Mouse (Mus musculus): Measurements from ENCODE around the gene Gramd1b.

DNA sequence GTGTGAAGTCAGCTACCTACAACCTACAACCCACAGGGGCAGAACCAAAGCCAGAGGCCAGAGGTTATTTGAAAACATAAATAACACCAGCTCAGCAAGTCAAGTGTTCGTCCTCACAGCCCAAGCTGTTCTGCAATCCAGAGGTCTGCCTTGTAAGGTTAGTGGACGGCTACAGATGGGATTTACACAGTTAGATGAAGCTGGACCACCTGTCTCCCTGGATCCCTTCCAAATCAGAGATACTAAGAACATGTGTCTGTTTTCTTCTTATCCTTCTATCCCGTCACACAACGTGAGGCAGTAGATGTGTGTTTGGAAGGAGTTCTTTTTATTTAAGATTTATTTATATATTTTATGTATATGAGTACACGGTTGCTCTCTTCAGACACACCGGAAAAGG, 21.7 kb downstream of the Gramd1b start:
- TF ChIP-seq CTCF (IDR thresholded peaks at IDR 0.05; ENCODE audit: low read depth): no peak
- TF ChIP-seq EP300 (IDR thresholded peaks at IDR 0.05; ENCODE audit: low read depth): no peak
